Mouse (Mus musculus) B cell, adult 2 months (primary cell): Measurements from ENCODE around the gene Slf2.

Experiments used
- DNase-seq, 2 experiments: peaks; one replicate each; pipeline ENCODE4 v3.0.0; 2022

The Slf2 gene

DNA sequence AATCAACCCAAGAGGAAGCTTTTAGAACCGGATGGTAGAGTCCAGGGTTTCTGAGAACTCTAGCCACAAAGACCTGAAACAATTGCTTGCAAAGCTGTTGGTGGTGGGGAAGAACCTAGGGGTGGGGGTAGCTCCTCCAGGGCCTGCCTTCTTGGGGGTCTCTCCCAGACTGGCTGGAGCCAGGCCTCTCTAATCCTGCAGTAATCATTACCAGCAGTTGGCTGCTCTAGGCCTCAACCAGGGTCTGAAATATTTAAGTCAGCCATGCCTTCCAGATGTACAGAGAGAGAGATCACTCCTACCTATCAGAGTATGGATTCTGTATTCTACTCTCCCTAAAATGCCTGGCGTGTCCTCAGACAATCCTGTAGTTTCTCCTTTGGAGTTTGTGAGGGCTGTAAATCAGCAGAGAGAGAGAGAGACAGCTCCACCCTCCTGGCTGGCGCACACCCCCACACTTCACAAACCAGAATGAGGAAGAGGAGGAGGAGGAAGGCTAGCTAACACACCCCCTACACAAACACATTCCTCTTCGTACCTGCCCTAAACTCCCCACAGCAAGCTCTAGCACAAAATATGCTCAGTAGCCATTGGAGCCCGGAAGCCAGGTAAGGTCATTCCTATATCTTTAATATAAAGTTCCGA lies 82.8 kb downstream of the Slf2 start:
- DNase-seq = no peak

DNA sequence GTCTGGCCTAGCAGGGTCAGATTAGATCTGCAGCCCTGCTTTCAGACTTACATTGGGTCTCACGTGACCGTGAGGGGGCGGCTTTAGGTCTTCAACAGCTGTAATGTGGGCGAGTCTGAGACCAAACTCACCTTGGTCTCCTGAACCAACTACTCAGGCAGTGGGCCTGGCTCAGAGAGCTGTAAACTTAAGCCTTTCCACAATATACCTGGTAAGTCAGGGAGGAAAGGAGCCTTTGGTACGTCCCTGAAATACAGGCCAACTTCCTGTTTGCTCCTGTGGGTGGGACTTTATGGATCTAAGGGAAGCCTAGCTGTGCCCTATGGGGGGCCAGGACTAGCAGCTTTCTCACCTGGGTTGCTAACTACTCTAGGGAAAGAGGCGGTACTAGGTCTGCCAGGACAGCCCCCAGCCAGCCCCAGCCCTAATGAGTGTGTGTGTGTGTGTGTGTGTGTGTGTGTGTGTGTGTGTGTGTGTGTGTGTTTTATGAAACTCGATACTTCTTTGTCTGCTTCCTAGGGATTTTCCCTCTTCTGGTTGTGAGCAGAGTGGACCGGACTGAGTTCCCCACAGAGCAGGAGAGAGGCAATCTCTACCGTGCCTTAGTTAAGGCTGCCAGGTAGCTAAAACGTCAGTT lies 83.5 kb downstream of the Slf2 start, which contains the start of gene Lzts2:
TSS of gene Lzts2 (plus strand) at position 80 of the 637 bp plus-strand sequence.
- peak; percentile 30 to 34 for DNase-seq

DNA sequence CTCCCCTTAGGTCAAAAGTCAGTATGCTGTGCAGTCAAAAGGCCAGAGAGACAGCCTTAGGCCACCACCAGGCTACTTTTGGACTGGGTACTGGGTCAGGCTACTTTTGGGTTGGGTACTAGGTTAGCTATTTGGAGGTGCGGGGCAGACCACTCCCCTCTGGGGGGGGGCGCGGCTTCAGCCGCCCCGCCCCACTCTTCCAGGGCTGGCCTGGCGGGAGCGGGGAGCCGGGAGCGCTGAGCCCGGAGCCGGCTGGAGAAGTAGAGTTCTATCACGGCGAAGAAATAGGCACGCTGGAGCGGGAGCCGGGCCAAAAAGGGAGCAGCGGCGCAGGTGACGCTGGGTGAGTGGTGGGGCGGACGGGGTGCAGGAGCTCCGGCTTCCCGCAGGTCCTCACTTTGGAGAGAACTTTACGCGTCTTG lies 84.0 kb downstream of the Slf2 start:
- DNase-seq = peak; percentile 26 to 31

DNA sequence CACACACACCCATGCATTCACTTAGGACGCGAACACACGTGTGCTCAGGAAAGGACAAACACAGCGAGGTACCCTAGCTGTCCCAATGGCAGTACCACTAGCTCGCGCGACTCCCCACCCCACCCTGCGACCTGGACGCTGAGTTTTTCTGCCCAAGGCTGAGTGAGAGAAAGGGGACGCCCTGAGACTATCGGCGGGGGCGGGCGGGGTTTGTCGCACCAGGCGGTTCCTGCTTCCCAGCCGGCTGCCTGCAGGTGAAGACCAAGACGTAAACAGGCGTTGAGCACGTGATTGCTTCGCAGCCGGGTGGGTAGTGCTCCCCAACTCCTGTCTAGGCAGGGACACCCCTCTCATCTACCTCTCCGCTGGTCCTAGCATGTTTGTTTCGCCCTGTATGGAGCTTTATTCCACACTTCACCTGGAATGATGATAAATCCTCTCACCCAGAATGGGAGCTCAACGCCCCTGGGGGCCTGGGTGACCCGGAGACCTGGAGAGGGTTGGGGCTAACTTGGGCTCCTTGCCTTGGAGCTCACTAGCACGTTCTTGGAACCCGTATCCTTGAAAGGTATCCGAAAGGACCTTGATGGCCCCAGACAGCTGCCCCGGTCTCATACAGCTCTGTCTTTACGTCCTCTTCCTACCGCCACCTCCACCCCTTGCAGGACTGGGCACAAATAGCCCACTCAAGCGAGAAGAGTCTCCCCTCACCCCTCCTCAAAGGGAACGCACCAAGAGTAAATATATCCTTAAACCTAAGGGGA lies 84.7 kb downstream of the Slf2 start:
- peak; percentile 75 to 77 for DNase-seq

DNA sequence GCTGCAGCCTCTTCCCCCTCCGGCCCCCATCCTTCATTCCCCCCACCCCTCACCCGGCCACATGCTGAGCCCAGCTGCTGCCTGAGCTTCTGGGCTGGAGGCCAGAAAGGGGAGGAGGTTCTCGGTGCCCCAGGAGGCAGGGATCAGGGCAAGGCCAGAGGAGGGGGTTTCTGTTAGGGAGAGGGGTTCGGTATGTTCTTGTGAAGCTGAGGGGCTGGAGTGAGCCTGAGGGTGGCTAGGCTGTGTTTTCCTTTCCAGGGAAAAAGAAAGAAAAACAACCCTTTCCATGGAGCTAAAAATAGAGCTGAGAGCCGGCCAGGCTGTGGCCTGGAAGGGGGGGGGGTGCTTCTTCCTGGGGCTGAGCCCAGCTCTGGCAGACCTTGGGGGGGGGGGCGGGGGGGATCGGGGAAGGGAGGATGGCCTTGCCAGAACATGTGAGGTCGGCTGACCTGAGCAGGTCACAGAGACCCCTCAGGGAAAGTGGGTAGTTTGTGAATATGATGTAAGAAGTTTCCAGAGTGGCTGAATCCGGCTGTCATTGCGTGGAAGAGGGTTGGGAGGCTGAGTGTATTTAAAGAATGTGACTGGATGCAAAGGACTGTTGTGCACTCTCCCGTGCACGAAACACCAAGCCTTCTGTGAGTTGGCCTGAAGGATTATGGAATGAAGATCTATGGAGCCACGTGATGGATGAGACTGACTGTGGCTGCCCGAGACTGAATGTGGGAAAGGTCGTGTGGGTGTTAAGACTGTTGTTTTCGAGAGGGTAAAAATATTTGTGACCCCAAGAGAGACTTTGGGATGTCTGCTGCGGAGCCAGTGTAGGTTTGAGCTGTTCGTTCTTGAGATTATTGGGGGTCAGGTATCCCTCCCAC lies 85.6 kb downstream of the Slf2 start:
- no peak for DNase-seq

DNA sequence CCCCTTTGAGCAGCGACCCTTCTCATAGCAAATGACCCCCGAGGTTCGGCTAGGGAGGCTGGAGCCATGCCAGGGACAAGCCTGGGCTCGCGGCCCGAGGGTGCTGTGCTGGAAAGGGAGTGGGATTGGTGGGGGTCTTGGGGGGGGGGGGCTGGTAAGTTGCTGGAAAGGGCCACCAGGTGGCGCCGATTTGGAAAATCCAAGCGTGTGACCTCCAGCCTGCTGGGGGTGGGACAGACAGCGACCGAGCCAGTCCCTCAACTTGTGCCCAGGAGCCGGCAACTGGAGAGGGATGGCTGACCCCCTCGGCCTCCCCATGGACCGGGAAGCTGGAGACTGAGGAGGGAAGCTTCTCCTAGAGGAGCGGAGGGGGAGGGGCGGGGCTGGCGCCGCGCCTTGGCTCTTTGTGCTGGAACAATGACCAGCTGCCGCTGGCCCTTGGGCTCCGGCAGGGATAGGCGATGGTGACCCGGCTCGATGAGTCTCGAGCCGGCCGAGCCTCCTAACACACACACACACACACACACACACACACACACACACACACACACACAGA lies 86.3 kb downstream of the Slf2 start:
- peak; percentile 31 to 35 for DNase-seq

DNA sequence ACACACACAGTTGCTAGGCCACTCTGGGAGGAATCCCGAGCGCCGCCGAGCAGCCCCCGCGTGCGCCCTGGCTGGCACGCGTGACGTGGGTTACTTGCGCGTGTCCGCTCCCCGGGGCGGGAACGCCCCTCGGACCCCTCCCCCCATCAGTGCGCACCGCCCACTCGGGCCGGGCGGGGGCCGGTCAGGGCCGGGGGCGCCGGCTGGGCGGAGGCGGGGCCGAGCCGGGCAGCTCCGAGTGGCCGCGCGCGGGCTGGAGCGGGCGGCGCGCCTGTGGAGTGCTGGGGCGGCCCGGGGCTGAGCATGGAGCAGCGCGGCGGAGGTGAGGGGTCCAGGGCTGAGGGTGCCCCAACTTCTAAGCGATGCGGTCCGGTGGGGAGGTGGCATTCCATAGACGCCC lies 87.0 kb downstream of the Slf2 start:
- DNase-seq = peak; percentile 47 to 52

DNA sequence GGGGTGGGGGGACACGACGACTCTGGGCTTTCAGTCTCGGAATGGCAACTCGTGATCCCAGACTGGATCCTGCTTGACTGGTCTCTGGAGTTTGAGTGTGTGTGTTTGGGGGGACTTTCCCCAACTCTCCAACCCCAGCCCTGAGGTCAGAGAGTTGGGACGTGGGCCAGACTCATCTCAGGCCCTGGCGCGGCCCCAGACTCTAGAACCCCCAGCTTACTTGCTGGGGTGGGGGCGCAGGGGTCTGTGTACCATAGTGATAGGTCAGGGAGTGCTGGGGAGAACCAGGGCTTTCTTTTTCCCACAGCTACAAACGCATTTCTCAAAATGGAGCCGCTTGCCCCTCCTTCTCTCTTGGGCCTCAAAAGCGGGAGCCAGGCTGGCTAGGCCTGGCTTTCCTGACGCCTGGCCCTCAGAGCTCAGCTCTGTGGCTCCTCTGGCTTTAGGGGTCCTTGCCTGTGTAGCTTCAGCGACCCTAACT lies 87.4 kb downstream of the Slf2 start:
- no peak for DNase-seq

DNA sequence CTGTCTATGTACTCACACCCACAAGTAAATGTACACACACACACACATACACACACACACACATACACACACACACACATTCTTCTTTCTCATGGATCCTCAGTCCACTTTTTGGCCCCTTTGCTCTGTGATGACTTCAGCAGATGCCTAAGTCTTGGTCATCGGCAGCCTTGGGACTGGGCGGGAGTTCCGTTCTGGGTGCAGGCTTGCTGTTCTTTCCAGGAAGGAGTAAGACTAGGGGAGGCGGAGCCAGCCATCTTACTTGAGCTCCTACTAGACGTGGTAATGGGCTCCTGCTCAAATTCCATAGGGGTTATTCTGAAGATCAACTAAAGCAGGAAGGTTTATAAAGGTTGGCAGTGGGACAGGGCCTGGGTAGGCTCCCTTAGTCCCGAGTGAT lies 89.4 kb downstream of the Slf2 start:
- no peak for DNase-seq

DNA sequence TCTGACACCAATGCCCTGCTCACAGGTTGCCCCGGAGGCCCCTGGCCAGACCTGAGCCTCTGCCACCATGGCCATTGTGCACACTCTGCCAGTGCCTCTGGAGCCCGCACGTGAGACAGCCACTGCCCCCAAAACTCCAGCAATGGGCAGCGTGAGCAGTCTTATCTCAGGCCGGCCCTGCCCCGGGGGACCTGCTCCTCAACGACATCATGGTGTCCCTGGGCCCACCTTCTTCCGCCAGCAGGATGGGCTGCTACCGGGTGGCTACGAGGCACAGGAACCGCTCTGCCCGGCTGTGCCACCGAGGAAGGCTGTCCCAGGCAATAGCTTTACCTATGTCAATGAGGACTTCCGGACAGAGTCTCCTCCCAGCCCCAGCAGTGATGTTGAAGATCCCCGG lies 90.4 kb downstream of the Slf2 start:
- DNase-seq = no peak

DNA sequence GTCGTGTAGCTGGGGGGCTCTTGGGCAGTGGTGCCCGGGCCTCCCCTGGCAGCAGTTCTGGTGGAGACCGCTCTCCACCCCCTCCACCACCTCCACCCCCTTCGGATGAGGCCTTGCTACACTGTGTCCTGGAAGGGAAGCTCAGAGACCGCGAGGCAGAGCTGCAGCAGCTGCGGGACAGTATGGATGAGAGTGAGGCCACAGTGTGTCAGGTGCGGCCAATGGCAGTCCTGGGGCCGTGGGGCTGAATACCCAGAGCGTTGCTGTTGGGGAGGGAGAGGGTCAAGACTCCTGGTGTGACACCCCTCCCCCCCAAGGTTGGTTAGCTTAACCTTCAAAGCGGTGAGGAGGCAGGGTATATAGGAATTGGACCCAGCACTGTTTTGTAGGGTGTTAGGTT lies 93.0 kb downstream of the Slf2 start:
- no peak for DNase-seq

DNA sequence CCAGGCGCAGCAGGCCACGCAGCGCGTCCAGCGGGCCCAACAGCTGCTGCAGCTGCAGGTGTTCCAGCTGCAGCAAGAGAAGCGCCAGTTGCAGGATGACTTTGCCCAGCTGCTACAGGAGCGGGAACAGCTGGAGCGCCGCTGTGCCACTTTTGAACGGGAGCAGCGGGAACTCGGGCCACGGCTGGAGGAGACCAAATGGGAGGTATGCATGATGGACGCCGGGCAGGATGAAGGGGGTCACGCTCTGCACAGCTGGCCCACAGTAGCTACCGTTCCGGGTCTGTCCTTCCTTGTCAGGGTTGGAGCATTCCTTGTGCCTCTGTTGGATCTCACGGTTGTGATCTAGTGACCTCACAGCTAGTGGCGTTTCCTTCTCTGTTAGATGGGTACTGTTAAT lies 93.8 kb downstream of the Slf2 start:
- DNase-seq = no peak

DNA sequence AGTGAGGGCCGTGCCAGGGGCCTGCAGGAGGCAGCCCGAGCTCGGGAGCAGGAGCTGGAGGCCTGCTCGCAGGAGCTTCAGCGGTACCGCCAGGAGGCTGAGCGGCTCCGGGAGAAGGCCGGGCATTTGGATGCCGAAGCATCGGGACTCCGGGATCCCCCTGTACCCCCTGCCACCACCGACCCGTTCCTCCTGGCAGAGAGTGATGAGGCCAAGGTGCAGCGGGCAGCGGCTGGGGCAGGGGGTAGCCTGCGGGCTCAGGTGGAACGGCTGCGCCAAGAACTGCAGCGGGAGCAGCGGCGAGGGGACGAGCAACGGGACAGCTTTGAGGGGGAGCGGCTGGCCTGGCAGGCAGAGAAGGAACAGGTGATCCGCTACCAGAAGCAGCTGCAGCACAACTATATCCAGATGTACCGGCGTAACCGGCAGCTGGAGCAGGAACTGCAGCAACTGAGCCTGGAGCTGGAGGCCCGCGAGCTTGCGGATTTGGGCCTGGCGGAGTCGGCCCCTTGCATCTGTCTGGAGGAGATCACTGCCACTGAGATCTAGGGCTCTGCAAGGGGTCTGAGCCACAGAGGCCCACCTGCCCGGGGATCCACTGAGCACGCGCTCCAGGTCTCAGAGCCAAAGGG lies 95.1 kb downstream of the Slf2 start:
- no peak for DNase-seq

DNA sequence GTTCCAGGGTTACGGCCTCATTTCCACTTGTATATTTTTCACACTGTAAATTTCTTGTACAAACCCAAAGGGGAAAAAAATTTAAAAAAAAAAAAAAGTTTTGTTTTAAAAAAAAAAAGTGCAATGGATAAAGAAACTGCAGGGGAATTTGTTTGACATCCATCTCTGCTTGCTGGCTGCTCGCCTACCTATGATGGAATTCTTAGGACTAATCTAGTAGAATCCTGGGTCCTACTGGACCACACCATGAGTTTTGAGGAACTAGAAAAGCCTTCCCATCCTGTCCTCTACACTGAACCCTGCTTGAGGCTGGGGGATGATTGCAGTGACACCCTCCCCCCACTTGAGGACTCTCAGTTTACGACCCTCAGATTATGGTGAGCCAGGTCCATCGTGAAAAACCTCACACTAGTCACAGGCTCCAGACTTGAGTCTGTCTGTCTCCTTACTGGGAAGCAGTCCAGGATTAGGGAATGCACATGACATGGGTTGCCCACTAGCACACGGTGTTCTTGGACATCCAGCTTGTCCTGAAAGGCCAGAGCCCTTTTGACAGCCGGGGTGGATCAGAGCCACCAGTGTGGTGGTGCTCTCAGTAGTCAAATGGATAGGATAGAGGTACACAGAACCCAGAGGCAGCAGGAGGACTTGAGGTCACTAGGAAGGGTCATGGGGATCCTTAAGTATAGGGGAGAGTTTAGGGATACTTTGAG lies 96.2 kb downstream of the Slf2 start:
- no peak for DNase-seq

DNA sequence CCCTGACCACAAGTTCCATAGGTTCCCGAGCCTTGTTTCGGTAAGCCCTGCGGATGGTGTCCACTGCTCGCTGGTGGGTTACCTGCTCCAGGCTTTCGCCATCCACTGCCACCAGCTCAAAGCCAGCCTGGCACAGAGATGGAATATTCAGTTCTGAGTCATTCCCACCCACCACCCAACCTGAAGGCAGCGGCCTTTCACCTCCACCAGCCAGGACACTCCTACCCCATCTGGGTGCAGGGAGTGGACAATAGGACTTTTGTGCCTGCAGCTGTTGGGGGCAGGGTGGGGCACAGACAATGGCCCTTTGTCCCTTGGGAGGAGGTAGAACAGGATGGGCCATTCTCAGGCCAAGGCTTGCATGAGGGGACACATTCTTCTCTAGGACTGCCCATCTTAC lies 96.9 kb downstream of the Slf2 start:
- DNase-seq = no peak

DNA sequence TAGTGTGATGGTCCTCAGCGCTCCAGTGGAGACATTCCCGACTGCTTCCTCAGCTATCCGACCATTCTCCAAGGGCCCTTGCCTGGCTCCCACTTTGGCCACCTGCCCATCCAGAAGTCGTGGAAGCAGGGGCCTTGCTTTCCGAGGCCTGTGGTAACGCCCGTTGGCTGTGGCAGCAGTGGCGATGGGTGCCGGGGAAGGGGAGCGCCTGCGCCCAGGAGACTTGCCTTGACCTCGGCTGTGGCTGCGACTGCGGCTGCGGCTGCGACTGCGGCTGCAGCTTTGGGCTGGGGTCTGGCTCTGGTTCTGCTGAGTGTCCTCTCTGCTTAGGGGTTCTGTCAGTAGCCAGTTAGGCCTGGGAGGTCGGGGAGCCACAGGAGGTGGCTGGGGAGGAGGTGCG lies 97.8 kb downstream of the Slf2 start:
- DNase-seq = no peak

DNA sequence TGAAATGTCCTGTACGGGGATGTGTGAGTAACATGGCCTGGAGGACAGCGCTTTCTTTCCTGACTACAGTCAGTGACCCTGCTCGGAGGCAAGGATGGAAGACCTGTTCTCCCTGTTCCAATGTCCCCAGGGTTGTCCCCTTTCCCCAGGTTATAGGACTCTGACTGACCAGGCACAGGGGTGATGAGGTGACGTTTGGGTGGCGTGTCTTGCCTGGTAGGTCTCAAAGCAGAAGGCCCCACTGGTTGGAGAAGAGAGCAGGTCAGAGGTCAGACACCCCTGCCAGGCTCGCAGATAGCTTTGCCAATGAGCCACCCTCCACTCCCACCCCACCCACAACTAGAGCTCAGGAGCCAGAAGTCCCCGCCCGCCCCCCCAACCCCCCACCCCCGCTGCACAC lies 98.6 kb downstream of the Slf2 start:
- DNase-seq = no peak

DNA sequence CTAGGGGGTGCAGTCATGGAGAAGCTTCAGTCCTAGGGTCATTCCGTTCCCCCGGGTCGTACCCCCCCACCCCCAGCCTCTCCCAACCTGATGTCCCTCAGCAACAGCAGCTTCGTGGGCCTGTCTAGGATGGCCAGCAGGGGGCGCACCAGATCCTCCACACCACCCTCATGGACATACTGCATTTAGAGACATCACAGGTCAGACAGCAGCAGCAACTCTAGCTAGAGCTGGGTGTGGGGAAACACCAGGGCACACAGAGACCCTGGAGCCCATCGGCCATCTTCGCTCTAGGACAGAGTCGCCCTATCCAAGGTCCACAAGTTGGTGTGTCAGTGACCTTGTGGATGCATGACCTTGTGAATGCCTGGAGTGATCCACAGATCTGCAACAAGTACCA lies 99.2 kb downstream of the Slf2 start:
- DNase-seq = peak; percentile 82 to 84

DNA sequence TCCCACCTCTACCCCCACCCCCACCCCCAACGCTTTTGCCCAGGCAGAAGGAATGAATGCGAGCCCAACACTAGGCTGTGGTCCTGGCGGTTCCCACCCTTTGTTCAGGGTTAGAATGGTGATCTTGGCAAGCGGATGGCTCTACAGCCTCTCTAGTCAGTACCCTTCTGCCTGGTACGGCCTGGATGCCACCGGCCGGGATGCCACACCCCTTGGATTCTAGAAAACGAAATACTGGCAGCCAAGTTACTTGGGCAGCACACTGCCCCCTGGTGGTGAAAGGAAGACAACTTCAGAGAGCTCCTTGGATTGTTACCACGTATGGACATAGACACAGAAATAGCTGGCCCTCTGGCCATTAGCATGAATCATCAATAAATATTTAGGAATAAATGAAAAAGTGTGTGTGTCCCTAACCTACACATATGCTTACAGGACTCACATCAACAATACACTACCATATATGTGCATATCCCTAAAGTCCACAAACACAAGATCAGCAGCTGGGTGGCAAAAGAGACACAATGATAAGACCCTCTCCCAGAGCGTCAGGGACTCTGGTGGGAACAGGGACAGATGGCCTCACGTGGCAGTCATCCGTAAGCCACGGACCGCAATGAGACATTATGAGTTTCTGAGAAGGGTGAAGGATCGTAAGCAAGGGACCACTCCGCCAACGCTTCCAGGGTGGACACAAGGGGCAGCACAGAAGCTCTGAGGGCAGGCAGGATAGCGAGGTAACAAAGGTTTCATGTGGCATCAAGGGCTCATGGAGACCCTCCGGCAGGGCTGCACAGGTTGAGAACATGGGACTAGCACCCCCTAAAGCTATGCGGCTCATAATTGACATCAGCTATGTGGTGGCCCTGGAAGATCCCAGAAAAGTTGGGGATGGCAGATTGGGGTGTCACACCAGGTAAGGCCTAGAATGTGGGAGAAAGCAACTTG lies 100.1 kb downstream of the Slf2 start:
- DNase-seq = peak; percentile 80 to 81

DNA sequence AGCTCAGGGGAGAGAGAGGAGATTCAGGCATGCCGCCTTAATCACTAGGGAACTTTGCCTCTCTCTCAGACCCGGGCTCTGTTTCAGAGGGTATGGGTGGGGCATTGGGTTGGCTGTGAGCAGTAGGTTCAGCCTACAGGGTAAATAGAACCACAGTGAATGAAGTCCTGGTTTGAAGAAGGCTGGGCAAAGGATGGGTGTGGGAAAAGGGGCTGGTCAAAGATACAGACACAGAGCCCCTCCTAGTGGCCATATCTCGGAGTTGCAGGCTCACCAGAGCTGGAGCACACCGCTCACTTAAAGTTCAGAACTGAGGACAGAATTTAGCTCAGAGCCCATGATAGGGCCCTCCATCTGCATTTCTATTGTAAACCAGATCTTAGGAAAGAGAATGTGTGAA lies 100.8 kb downstream of the Slf2 start:
- peak; percentile 72 to 75 for DNase-seq
